Mouse (Mus musculus) ES-E14 (cell line): ENCODE measurements around the gene Rab39. TPM values are rescaled to one million over a fixed set of nuclear protein-coding genes. Genes with fewer than 3 reads are reported as not detected.

ENCODE experiments used
- DNase-seq: peaks from one replicate; pipeline ENCODE4 v3.0.0-alpha.2; 2013; ENCODE audit warnings: low read depth, low spot score
- H3K27ac ChIP-seq: 2 replicates; pipeline ENCODE4 v1.5.1; 2012; ENCODE audit warnings: low read depth, mild to moderate bottlenecking, low read length, moderate library complexity, mixed read lengths; ENCODE audit not compliant: poor library complexity, insufficient read depth, severe bottlenecking
- H3K36me3 ChIP-seq: 2 replicates; pipeline ENCODE4 v1.6.1; 2012; ENCODE audit warnings: mild to moderate bottlenecking, low read length, moderate library complexity, mixed read lengths; ENCODE audit not compliant: control insufficient read depth, poor library complexity, insufficient read depth, severe bottlenecking
- H3K4me1 ChIP-seq, 2 experiments: fragments of 150-350 bp in 1 of 2; sonication (generic) in 1 of 2; 2 replicates each; pipeline ENCODE4 v1.6.1; 2012; ENCODE audit warnings: low read length in 2 of 2, mild to moderate bottlenecking in 1 of 2, mixed read lengths in 1 of 2; ENCODE audit not compliant: control insufficient read depth in 2 of 2, insufficient read depth in 2 of 2, poor library complexity in 1 of 2
- H3K4me3 ChIP-seq, 2 experiments: fragments of 150-350 bp in 1 of 2; sonication (generic) in 1 of 2; 2 replicates each; pipeline ENCODE4 v1.5.1; 2012; ENCODE audit warnings: low read length in 2 of 2, low read depth in 1 of 2, mild to moderate bottlenecking in 1 of 2, mixed read lengths in 1 of 2; ENCODE audit not compliant: insufficient read depth in 1 of 2, poor library complexity in 1 of 2, severe bottlenecking in 1 of 2
- H3K9ac ChIP-seq: 2 replicates; pipeline ENCODE4 v1.6.1; 2012; ENCODE audit warnings: low read depth, mild to moderate bottlenecking, low read length, mixed read lengths; ENCODE audit not compliant: poor library complexity, insufficient read depth, severe bottlenecking
- H3K9me3 ChIP-seq: fragments of 150-350 bp; sonication (generic); 2 replicates; pipeline ENCODE4 v1.6.1; 2012; ENCODE audit warnings: low read depth, mild to moderate bottlenecking, low read length; ENCODE audit not compliant: control insufficient read depth, insufficient read depth
- CHD2 ChIP-seq: IDR thresholded peaks from 2 replicates; pipeline ENCODE4 v1.6.1; 2014; ENCODE audit warnings: mild to moderate bottlenecking, low read depth, low read length, inconsistent platforms
- HCFC1 ChIP-seq: IDR thresholded peaks from 2 replicates; pipeline ENCODE4 v1.6.1; 2012; ENCODE audit warnings: low read length, inconsistent platforms, borderline replicate concordance; ENCODE audit not compliant: insufficient read depth
- MAFK ChIP-seq: IDR thresholded peaks from 2 replicates; pipeline ENCODE4 v1.6.1; 2014; ENCODE audit warnings: mild to moderate bottlenecking, low read depth, low read length, inconsistent platforms; ENCODE audit not compliant: insufficient read depth
- ZC3H11A ChIP-seq: IDR thresholded peaks from 2 replicates; pipeline ENCODE4 v1.6.1; 2012; ENCODE audit warnings: low read depth, mild to moderate bottlenecking, inconsistent platforms, low read length, borderline replicate concordance
- ZNF384 ChIP-seq: IDR thresholded peaks from 2 replicates; pipeline ENCODE4 v1.6.1; 2012; ENCODE audit warnings: low read depth, low read length, inconsistent platforms
- in situ Hi-C, 2 experiments: fragments of 600-800 bp; cut with MboI; formaldehyde crosslinking; loops; one replicate each; pipeline ENCODE4 v1.15.1; 2025; ENCODE audit warnings: low sequenced_read_pairs in 2 of 2, inconsistent platforms in 1 of 2; ENCODE audit not compliant: unreplicated experiment in 2 of 2
- total RNA-seq: library from RNA; depleted of rRNA; stranded (reverse); fragments of 300-350 nt; gene quantifications from 2 replicates; pipeline ENCODE4 v1.2.3, GENCODE M21; 2012; rRNA removed

Rab39 gene
- 1.1 and 1.8 TPM in 2 replicates for total RNA-seq

DNA sequence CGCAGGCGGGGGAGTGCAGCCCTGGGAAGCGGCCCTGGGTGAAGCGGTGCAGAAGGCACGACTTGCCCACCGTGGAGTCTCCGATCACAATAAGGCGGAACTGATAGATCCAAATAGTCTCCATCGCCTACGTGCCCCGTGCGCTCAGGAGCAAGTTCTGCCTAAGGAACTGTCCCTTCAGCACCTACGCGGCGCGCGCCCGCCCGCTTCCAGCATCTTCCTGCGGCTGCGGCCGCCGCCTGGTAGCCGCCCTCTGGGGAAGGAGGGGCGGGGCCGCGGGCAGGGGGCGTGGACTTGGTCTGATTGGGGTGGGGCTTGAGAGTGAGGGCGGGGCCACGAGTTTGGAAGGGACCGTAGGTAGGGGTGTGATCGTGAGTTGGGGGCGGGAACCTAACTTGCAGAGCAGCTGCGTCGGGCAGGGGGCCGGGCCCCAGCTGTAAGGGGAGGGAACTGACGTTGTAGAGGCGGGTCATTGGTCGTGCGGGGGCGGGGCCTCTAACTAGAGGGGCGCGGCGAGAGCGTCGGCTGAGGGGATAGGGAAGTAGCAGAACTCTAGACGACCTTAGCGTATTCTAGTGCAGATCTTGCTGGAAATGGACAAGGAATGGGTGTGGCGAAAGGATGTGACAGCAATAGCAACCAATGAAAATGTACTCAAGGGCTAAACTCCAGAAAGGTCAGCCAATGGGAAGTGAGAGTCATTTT, at the start of gene Rab39:
Gene Rab39, minus strand, starts transcription at position 241 of the 705 bp plus-strand sequence.
- DNase-seq, result peak; percentile 96
- in situ Hi-C loops, result no loop called here
- Histone ChIP-seq H3K36me3 (no peaks in the 10 kb centered on the region), H3K9ac (peak within 1 kb of the TSS; percentile 70), H3K9me3 (no peaks in the 10 kb centered on the region), H3K27ac (no peak within 1 kb of the TSS), H3K4me1 (no peaks in the 10 kb centered on the region), H3K4me3 (peak within 1 kb of the TSS; percentile 85 to 89)
- TF ChIP-seq HCFC1, result 0 out of 2 replicates have a peak, but pooled peaks have one; percentile 16
- no peak for TF ChIP-seq ZC3H11A
- peak; percentile 81 for TF ChIP-seq CHD2

GRCm38 (mm10) chr9:53754801-53755200, 48.8 kb upstream of the Rab39 start:
- Histone ChIP-seq H3K4me1 (peaks cover 3 to 9% of the 10 kb centered on the region in 2 experiments; a peak in 2 of 4 replicates), H3K36me3 (no peaks in the 10 kb centered on the region), H3K27ac (no peak overlapping the region), H3K9me3 (no peaks in the 10 kb centered on the region), H3K9ac (no peak overlapping the region), H3K4me3 (no peak overlapping the region)
- DNase-seq, result no peak
- TF ChIP-seq HCFC1 (no peak), CHD2 (no peak), ZNF384 (no peak)
- in situ Hi-C loops, result loop anchor here in 1 of 2 experiments (10.0 kb wide), 1 partner anchor 70 kb away; no protein-coding TSS in a partner anchor

DNA sequence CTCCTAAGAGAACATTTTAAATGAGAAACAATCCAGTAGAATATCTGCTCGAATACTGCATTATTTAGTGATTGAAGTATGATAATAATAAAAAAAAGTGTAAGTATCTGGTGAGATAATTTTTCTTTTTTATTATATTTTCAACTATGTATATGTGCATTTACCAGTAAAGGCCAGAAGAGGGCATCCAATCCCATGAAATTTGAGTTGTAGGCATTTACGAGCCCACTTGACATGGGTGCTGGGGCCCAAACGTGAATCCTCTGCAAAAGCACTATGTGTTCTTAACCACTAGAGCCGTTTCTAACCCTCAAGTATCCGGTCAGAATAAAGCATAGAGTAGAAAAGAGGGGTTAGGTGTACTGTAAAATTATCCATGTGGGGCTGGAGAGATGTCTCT, 44.9 kb upstream of the Rab39 start:
- H3K36me3 ChIP-seq, result no peaks in the 10 kb centered on the region
- TF ChIP-seq ZNF384 (no peak), ZC3H11A (peak; percentile 70)
- in situ Hi-C loops, result loop anchor here in 1 of 2 experiments (10.0 kb wide), 1 partner anchor 74 kb away; no protein-coding TSS in a partner anchor
- no peak overlapping the region for H3K4me3 ChIP-seq
- H3K9ac ChIP-seq, result no peak overlapping the region
- DNase-seq, result no peak
- peaks cover 0 to 7% of the 10 kb centered on the region in 2 experiments; a peak in 2 of 4 replicates for H3K4me1 ChIP-seq
- no peak overlapping the region for H3K27ac ChIP-seq
- H3K9me3 ChIP-seq, result no peaks in the 10 kb centered on the region

- Histone ChIP-seq H3K4me3 (no peak overlapping the region), H3K9me3 (no peaks in the 10 kb centered on the region), H3K36me3 (no peaks in the 10 kb centered on the region), H3K9ac (no peak overlapping the region), H3K4me1 (peaks cover 0 to 4% of the 10 kb centered on the region in 2 experiments; a peak in 2 of 4 replicates), H3K27ac (no peak overlapping the region)
- TF ChIP-seq MAFK, result no peak
- in situ Hi-C loops, result loop anchor here in 1 of 2 experiments (10.0 kb wide), 1 partner anchor 74 kb away; no protein-coding TSS in a partner anchor
- no peak for DNase-seq
Measured at GRCm38 (mm10) chr9:53750411-53750810, 44.4 kb upstream of the Rab39 start.

DNA sequence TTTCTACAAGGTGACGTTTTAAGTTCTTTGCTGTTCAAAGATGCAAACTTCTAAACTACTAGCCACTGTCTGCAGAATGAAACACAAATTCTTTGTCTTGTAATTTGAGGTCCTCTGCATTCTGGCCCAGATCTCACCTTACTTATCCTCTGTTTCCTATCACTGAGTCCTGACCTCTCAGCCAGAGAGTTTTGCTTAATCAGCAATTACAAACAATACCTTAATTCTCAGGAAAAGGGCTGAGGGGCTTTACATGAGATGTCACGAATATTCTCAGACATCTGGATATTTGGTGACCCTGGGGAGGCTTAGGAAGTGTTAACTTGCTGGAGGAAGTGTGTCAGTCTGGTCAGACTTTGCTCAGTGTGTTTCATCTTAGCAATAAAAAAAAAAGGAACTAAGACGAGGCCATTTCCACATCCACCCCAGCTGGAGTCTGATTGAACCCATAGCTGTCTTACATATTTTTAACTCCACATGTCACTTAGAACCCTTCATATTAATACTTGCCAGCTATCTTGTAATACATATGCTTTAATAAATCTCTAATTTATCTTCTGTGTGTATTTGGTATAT, 34.9 kb upstream of the Rab39 start:
- Histone ChIP-seq H3K4me3 (no peak overlapping the region), H3K4me1 (no peaks in the 10 kb centered on the region), H3K9me3 (peaks cover 7% of the 10 kb centered on the region), H3K9ac (no peak overlapping the region), H3K36me3 (no peaks in the 10 kb centered on the region), H3K27ac (no peak overlapping the region)
- in situ Hi-C loops, result no loop called here
- no peak for DNase-seq
- TF ChIP-seq MAFK (peak; percentile 79), CHD2 (no peak)
